Mouse (Mus musculus): Measurements from ENCODE around the gene Dph1.

Gene Dph1

DNA sequence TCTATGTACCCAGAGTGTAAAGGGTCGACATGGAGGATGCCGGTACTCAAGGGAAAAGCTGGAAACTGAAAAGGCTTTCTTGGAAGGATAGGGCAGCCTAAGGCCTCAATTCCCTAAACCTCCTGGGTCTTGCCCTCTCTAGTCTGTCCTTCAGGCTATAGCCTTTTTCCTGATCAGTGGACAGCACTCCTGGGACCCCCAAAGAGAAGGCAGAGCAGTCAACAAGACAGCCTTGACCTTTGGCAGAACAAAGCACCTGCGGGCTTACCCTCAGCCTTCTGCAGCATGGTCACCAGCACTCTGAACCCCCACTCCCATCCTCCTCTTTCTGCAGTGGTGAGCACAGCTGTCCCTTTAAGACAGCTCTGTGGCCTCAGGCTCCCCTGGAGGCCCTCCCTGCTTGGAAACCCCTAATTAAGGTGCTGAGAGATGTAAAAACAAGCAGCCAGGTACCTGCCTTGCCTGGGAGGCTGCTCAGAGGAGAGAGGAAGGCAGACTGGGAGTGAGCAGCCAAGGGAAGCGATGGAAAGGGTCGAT, at the start of gene Dph1:
Dph1 (minus strand) TSS at position 337 of the 537 bp plus-strand sequence.
- no peak for DNase-seq (ENCODE audit: low spot score)

DNA sequence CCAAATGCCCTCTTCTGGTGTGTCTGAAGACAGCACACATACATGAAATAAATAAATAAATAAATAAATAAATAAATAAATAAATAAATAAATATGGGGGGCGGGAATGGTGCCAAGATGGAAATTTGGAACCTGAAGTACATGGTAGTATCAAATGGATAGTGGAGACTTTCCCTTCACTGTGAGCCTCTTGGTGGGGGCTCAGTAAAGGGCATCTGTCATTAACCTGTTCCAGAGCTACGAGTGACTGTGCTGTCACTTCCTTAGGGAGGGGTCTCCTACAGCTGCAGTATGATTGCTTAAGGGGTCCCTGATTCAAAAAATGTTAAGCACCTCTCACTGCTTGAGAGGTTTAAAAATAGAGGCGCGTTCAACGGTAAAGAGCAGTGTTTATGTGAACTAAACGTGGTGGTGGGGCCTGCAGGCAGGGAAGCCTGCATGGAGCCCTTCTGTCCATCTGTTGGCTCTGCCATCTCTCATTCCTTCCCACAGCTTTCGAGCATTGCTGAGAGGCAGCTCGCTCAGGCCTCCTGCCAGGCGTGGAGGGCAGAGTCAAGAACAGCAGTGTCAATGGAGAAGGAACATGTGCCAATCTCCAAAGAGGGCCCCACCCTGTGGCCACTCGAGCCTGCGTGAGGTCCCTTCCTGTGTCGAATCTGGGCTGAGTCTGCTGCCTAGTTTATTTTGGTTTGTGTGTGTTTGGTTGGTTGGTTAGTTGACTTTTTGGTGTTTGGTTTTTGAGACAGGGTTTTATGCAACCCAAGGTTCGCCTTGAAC, 49.3 kb upstream of the Dph1 start:
- DNase-seq (ENCODE audit: low spot score) = no peak

DNA sequence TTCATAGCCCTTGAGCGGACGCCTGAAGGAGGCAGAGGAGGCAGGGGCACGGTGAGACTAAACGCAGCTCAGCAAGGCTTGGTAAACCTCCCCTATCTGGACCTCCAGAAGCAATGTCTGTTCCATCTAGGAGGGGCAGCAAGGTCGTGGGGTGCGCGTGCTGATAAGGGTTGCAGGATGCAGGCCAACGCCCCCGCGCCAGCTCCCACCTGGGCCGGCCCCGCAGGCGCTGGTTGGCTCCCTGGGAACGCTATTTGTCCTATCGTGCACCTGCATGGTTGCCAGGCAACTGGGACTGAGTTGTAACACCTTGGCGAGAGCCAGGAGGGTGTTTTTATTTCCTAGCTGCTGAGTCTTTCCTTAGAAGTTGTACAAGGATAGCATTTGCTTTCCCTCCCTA, 43.7 kb upstream of the Dph1 start:
- DNase-seq (ENCODE audit: low spot score) = no peak

DNA sequence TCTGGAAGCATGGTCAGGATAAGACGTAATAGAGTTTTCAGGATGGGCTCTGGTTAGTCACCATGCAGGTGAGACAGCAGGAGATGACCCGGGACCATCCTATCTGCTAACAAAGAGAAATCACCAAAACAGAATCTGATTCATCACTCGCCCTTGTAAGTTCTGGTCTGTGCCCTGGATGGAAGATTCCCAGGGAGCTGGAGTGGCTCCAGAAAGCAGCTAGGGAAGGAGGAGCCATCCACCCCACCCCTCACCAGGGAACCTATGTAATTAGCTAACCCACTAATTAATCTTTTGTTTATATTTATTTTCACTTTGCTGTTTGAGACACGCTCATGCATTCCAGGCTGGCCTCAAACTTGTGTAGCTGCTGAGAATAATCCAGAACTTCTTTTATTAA, 41.4 kb upstream of the Dph1 start:
- no peak for DNase-seq (ENCODE audit: low spot score)

DNA sequence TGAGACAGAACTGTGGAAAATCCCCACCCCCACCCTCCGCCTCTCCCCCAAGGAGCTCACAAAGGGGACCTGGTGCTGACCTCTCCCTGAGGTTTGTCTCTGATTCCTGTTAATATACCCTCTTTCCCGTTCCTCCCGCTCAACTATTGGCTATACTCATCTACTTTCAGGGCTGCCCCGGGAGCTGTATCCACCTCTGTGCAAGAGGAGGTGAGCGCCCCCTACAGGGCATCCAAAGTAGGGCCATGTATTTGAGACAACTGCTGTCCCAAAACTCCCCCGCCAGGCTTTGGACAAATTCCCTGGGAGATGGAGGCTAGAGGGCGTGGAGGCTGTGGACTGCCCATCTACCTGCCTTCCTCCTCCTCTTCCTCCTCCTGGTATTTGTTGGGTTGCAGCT, 40.7 kb upstream of the Dph1 start:
- peak; percentile 64 for DNase-seq (ENCODE audit: low spot score)

DNA sequence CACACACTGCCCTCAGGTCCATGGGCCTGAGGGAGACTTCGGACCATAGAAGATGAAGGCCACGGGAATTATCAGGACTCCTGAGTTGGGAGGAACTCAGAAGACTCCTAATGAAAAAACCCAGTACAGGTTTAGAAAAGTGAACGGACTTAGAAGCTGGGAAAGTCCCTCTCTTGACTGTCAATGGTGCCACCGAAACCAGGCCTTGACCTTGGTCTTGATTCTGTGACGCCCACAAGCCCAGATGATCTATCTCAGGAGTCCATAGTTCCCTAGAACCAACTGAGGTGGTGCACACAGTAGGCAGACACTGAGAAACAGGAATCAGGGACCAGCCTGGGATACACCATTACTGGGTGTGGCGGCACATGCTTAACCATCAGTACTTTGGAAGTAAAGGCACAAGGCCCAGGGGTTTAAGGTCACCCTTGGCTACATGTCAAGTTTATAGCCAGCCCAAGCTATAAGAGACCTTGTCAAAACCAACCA, 39.3 kb upstream of the Dph1 start:
- DNase-seq (ENCODE audit: low spot score) = no peak

DNA sequence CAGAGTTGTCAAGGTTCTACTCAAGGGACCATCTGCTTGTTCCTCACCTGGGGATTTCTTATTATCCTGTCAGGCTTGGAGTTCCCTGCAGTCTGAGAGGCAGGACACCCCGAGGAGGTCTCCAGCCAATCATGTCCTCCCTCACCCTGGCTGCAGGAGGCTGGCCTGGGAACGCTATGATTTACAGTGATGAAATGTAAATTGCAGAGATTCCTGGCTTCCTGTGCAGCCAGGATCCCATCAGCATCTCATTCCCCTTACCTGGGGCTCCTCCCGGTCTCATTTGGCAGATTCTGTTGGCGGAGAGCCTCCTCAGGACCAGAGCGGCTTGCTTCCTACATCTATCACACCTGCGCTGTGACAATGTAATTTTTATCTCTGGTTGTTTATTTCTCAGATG, 38.2 kb upstream of the Dph1 start:
- no peak for DNase-seq (ENCODE audit: low spot score)

DNA sequence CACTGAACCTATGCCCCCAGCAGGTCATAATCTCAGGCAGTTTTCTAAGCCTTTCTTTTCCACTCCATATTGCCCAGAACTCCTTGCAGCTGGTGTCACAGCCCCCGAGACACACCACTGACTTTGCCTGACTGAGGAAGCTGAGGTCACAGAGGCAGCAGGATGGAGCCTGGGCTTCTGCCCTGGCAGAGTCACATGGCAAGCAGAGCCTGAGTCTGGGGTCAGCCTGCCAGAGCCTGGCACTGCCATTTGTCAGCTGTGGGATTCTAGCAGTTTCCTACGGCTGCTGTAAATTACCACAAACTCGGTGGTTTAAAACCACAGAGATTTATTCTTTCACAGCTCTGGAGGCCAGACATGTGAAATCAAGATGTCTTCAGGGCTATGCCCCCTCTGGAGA, 36.6 kb upstream of the Dph1 start:
- DNase-seq (ENCODE audit: low spot score) = no peak

DNA sequence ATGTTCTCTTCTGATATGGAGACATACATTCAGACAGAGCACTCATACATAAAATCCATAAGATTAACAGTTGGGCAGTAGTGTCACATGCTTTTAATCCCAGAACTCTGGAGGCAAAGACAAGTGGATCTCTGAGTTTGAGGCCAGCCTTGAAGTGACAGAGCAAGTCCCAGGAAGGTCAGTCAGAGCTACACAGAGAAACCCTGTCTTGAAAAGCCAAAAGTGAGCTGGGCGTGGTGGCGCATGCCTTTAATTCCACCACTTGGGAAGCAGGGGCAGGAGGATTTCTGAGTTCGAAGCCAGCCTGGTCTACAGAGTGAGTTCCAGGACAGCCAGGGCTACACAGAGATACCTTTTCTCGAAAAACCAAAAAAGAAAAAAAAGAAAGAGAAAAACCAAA, 33.8 kb upstream of the Dph1 start:
- DNase-seq (ENCODE audit: low spot score) = no peak

DNA sequence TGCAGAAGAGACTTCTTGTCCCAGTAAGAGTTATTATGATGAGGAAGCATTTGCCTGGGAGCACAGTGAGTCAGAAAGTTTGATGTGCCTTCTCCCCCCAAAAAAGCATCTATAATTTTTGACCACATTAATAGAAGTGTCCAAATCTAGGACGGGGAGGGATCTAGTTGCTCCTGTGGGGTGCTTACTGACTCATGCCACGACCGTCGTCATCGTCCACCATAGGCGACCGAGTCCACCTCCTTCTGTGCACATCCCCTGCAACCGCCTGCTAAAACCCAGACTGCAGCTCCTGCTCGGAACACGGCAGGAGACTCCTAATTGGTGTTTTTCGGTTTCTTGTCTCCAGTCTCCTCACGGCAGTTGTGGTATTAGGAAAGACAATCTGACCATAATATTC, 33.0 kb upstream of the Dph1 start:
- DNase-seq (ENCODE audit: low spot score) = no peak

DNA sequence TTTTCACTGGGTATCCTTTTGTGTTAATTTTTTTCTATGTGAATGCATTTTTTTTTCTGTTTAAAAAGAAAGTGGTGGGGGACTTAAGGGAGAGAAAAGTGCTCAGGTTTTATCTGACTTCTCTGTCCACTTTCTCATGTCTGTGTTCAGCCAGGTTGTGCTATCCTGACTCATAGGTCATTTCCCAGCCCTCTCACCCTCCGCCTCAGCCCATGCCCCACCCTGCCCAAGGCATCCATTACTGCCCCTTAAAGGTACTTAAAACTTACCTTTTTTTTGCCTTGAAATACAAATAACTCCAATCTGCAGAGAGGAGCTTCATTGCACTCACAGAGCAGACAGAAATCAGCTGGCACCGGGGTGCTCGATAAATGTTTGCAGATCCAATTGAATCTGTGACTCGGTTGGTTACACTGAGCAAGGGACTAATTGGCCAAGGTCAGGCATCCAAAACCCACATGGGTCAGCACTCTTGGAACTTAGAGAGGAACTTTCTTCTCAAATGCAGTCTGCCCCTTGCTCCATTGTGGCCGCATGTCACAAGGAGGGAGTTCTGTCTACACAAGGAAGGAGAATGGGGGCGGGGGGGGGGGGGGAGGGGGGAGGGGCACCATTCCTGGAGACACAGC, 29.6 kb upstream of the Dph1 start:
- no peak for DNase-seq (ENCODE audit: low spot score)

DNA sequence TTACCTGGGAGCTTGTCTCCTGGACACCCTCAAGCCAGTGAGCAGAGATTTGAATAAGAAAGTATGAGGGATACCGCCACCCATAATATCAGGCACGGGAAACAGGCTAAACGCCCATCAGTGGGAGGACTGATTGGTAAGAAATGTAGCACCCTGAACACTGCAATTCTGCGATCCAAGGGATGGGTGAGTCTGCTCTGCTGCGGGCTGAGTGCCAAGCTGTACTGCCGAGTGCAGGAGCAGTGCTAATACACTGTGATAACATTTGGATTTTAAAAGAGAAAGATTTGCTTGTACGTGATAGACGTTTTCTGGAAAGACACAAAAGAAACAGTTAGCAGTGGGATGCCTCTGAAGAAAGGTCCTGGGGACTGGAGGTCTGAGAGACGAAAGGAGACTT, 29.1 kb upstream of the Dph1 start:
- peak; percentile 47 for DNase-seq (ENCODE audit: low spot score)

DNA sequence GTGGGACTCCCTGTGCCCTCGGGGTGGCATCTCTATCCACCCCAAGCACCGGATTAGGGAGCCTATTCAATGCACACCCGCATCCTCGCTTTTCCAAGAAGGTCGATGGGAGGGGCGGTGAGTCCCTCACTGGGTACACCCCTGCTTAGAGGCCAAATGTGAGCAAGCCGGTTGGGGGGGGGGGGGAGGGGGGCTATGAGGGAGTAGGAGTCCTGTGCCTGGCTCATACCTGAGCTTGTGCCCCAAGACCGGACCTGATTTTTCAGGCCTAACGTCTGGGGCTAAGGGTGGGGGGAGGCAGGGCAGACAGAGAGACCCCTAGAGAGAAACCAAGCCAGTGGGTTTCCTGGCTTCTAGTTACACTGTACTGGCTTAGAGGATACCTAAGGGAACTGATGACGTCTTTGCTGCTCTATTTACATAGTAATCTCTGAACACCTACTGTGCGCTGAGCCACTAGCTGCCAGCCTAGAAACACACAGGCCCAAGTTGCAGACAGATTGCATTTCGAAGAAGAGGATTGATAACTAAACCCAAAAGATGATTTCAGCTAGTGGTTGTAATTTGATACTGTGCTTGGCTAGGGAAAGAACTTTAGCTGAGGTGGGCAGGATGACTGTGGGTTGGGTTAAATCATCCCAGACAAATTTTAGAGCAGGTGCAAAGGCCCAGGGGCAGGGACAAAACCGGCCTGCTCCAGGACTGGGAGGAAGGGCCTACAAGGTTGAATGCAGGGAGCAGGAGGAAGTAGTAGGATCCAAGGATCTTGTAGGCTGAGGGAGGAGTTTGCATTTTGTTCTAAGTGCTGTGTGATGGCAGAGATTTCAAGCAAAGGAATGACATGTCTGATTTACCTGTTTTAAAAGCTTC, 23.3 kb upstream of the Dph1 start:
- DNase-seq (ENCODE audit: low spot score) = no peak

DNA sequence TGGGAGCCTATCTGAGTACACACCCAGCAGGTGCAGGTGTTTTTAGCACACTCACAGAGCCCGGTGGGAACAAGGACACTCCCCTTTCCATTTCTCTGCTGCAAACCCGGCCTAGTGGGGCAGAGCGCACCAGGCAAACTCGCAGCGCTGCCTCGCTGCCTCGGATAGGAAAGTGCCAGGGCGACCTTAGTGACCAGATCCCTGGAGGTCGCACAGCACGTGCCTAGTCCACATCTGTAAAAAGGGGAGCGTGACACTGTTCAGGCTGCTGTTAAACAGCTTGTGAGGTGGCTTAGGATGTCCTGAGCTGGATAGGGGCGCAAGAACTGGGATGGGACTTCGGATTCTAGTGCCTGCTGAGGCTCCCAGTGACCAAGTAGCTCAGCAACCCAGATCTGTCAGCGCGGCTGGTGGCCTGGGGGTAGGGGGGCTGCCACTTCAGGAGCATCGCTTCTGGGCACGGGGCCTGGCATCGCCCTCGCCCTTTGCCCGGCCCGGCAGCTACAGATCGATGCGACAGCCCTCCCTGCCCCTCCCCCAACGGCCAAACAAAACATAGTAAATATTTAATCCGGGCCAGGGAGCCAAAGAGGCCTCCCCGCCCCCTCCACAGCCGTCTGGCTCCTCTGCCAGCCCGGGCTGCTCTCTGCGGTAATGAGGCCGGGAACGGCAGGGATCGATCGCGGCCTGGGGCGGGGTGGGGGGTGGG, 22.5 kb upstream of the Dph1 start:
- DNase-seq (ENCODE audit: low spot score) = peak; percentile 62

DNA sequence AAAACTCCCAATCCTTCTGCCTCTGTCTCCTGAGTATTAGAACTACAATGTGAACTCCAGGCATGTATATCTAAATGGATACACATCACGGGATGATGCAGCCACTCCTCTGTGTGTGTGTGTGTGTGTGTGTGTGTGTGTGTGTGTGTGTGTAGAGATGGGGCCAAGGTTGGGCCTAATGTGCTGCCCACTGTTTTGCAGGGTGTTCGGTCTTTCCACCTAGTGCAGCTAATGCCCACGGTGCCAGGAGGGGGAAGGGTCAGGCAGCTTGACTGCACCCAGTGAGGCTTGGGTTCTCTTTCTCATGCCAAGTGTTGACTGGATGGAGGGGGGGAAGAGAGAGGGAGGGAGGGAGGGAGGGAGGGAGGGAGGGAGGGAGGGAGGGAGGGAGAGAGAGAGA, 21.8 kb upstream of the Dph1 start:
- no peak for DNase-seq (ENCODE audit: low spot score)

DNA sequence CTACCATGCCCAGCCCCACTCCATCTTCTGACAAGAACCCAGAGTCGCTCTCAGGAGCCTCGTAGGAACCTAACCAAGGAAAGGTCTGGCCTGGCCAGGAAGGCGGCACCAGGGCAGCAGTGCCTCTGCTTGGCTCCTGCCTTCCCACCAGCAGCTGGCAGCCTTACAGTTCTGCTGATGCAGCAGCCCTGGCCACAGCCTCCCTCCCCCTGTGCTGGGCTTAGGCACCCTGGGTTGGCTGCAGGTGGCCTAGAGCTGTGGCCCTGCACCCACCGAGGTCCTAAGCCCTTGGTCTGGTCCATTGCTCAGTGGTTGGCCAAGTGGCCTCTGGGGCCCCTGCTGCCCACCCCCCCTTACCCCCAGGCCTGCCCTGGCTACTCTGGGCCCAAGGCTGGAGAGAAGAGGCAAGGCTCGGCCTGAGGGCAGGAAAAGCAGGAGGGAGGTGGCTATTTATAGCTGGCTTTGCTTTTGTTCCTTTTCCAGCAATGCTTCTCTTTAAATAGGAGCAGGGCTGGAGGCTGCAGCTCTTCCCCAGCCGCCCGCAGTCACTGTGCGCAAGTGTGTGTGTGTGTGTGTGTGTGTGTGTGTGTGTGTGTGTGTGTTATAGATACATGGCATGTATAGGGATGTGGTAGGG, 21.1 kb upstream of the Dph1 start:
- no peak for DNase-seq (ENCODE audit: low spot score)

DNA sequence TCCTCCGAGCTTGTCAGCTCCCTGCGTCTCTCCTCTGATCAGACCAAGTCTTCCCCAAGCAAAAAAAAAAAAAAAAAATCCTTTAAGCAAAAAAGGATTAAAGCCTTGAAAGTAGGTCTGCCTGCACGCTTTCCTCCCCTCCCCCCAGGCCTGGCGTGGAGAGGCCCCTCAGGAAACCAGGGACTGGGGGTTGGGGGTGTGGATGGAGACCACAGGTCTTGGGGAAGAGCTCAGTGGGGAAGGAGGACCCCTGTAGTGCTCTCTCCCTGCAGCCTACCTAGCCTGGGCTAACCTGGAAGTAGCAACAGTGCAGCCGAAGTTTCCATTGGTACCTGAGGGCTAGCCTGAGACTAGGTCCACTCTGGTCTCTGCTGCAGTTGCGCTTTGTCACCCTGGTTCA, 19.7 kb upstream of the Dph1 start:
- no peak for DNase-seq (ENCODE audit: low spot score)

DNA sequence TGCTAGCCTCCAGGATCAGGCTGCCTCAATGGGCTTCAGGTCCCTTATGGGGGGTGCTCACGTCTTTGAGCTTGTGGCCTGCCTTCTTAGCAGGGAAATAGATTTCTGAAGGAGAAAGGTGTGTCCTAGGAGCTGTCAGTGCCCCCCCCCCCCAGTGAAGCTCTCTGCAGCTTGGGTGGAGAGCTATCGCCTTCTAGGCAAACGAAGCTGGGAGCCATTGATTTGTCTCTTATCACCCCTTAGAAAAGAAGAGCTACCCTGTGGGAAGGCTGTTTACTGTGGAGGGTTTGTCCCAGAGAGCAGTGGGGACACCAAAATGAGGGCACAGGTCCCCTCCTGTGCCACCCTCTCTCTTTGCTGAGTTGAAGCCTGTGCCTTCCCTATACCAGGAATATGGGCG, 19.1 kb upstream of the Dph1 start:
- no peak for DNase-seq (ENCODE audit: low spot score)

DNA sequence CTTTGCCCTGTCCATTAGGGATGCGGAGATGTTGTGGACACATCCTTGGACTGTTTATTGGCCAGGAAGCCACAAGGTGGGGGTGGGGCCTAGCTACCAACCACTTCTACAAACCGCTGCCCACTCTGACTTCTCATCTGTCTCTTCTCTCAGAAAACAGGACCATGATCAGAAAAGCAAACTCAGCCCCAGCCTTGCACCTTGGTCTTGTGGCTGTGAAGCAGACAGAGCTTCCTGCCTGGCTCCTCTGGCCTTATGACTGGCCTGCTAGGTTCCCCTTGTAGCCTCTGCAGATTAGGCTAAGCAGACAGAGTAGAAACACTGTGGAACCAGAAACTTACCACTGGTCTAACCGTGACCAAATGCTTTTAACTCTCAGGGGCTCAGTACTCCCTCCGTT, 18.3 kb upstream of the Dph1 start:
- DNase-seq (ENCODE audit: low spot score) = no peak

DNA sequence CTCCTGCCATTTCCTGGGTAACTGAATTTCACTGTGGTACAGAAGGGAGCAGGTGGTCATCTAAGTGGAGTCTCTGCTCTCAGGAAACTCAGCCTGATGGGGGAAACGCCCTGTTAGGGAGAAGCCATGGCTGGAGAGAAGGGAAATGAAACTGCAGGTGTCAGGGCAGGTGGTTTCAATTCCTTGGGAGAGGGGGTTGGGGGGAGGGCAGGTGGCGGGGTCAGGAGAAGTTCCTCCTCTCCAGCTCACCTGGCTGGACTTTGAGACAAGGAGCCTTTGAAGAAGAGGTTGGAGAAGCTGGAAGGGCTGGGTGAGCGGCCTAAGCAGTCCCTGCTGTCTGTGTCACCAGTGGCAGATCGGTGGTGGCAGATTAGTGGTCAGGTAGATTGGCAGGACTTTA, 15.3 kb upstream of the Dph1 start:
- no peak for DNase-seq (ENCODE audit: low spot score)

DNA sequence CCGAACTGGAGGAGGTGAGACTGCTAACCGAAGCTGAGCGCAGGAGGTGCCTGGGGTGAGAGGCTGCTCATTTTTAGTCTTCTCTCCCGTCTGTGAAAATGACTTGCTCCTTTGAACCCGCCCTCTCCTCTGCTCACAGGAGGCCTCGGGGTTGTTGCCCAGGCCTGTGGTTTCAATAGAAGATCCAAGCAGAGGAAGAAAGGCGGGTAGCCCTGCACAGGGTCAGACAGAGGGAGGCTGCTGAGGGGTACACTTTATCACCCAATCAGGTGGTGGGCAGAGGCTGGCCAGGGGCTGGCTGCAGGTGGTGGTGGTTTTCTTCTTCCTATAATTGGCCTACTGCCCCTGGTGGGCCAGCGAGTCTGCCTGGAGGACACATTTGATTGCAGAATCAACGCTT, 13.4 kb upstream of the Dph1 start:
- DNase-seq (ENCODE audit: low spot score) = no peak

DNA sequence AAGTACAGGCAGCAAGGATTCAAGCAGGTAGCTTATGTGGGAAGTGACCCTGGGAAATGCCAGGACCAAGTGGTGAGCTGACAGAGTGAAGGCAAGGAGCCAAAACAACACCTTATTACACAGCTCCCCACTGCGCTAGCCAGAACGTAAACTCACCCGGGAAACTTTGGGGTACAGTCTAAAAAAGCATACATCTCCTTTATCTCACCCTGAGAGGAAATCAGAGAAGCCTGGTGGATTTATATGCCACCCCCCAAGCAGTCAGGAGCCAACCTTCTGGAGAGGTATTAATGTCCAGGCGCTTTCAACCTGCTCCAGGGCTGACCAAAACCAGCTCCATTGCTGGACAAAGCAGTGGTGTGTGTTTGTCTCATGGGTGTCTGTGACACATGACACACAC, 12.9 kb upstream of the Dph1 start:
- no peak for DNase-seq (ENCODE audit: low spot score)

Measured in urinary bladder, postnatal 25 days (tissue).